Mouse (Mus musculus) limb, embryonic 13.5 days (tissue): ENCODE results near the gene Sh2d2a. TPM values are rescaled to one million over a fixed set of nuclear protein-coding genes. Genes with fewer than 3 reads are reported as not detected.
A peak's percentile ranks its signal among the peaks of the same experiment; 100 is the strongest.
"Not testable (repeated sequence)": the region's sequence is repeated elsewhere in the genome, so short reads cannot be mapped to it uniquely, and the experiment has no call there.

Source experiments
- ATAC-seq: fragments of 200-750 bp; cut with Nextera tagmentation; 2 replicates; pipeline ENCODE4 v1.8.0; 2017; ENCODE audit warnings: low read depth, moderate number of reproducible peaks, moderate TSS enrichment; ENCODE audit not compliant: low FRiP score
- H3K27ac ChIP-seq: fragments of 300-500 bp; sonication (generic); 2 replicates; pipeline ENCODE4 v1.5.1; 2015; ENCODE audit warnings: inconsistent platforms, mild to moderate bottlenecking, moderate library complexity
- H3K27me3 ChIP-seq: fragments of 300-500 bp; sonication (generic); 2 replicates; pipeline ENCODE4 v1.6.1; 2015; ENCODE audit warnings: mild to moderate bottlenecking, inconsistent platforms
- H3K36me3 ChIP-seq: fragments of 300-500 bp; sonication (generic); 2 replicates; pipeline ENCODE4 v1.6.1; 2015; ENCODE audit warnings: inconsistent platforms, mild to moderate bottlenecking, moderate library complexity
- H3K4me1 ChIP-seq: fragments of 300-500 bp; sonication (generic); 2 replicates; pipeline ENCODE4 v1.6.1; 2015; ENCODE audit warnings: inconsistent platforms
- H3K4me2 ChIP-seq: fragments of 300-500 bp; sonication (generic); replicated peaks from 2 replicates; pipeline ENCODE4 v1.6.1; 2015; ENCODE audit warnings: inconsistent platforms, mild to moderate bottlenecking, moderate library complexity
- H3K4me3 ChIP-seq: fragments of 300-500 bp; sonication (generic); 2 replicates; pipeline ENCODE4 v1.5.1; 2015; ENCODE audit warnings: moderate library complexity, mild to moderate bottlenecking, inconsistent platforms
- H3K9ac ChIP-seq: fragments of 300-500 bp; sonication (generic); 2 replicates; pipeline ENCODE4 v1.6.1; 2015; ENCODE audit warnings: mild to moderate bottlenecking, inconsistent platforms
- H3K9me3 ChIP-seq: fragments of 300-500 bp; sonication (generic); 2 replicates; pipeline ENCODE4 v1.6.1; 2016; ENCODE audit warnings: inconsistent platforms
- WGBS: fragments of 180-500 bp; shearing (Covaris S2); methylation state at CpG from one replicate; pipeline ENCODE4 v1.1.7; 2015; 5-methylcytosine and 5-hydroxymethylcytosine counted together
- polyA plus RNA-seq: library from polyadenylated mRNA; unstranded; fragments of >200 nt; fragmentation: Nextera tagmentation; extraction: Ambion mirVana; gene quantifications from 2 replicates; pipeline ENCODE4 v1.2.1, GENCODE M21; 2015

The Sh2d2a gene
- polyA plus RNA-seq, 1 experiment from 2014 or later = not detected

DNA sequence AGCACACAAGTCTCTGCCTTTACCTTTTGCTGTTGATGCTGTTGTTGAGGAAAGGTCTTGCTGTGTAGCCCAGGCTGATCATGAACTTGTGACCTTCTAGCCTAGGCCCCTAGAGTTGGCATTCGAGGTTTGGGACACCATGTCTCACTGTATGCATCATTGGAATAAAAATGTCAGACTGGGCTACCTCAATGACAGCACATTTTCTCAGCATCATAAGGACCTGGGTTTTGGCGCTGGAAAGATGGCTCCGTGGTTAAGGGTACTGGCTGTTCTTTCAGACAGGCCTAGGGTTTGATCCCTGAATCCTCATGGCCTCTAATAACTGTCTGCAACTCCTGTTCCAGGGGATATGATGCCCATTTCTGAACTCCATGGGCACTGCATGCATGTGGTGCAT is 53.2 kb downstream of the Sh2d2a start:
- ATAC-seq = no peak
- Histone ChIP-seq H3K9me3 (no peaks in the 10 kb centered on the region), H3K36me3 (no peaks in the 10 kb centered on the region), H3K27ac (no peak overlapping the region), H3K9ac (no peak overlapping the region), H3K27me3 (no peaks in the 10 kb centered on the region), H3K4me2 (no peak overlapping the region), H3K4me3 (no peak overlapping the region), H3K4me1 (no peaks in the 10 kb centered on the region)
- WGBS = 81% methylated on average over 3 of the region's 3 CpGs

GRCm38 (mm10) chr3:87901036-87901624 is 54.6 kb downstream of the Sh2d2a start:
- WGBS = 54% methylated on average over 1 of the region's 1 CpGs
- no peak overlapping the region for H3K9ac ChIP-seq
- no peaks in the 10 kb centered on the region for H3K9me3 ChIP-seq

DNA sequence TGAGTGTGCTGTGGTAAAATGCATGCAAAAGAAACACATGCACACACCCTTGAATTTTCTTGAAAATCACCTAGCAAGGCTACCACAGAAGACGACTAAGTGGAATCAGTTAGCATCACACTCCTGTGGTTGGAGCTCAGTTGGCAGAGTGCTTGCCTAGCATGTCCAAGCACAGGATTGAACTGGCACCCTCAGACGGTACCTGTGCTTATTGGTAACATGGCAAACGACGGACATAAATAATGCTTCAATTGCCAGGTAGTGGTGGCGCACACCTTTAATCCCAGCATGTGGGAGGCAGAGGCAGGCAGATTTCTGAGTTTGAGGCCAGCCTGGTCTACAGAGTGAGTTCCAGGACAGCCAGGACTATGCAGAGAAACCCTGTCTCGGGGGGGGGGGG is 55.4 kb downstream of the Sh2d2a start:
- not testable (repeated sequence) for H3K27me3 ChIP-seq
- WGBS = 80% methylated on average over 6 of the region's 6 CpGs

More at GRCm38 (mm10) chr3:87901036-87901624, 54.6 kb downstream of the Sh2d2a start:
- Histone ChIP-seq H3K4me1 (no peaks in the 10 kb centered on the region), H3K27ac (no peak overlapping the region), H3K36me3 (no peaks in the 10 kb centered on the region), H3K27me3 (no peaks in the 10 kb centered on the region), H3K4me2 (no peak overlapping the region), H3K4me3 (no peak overlapping the region)
- ATAC-seq = no peak

GRCm38 (mm10) chr3:87903821-87904220 is 57.3 kb downstream of the Sh2d2a start:
- Histone ChIP-seq H3K9me3 (no peaks in the 10 kb centered on the region), H3K27me3 (no peaks in the 10 kb centered on the region), H3K4me2 (no peak overlapping the region), H3K4me3 (no peak overlapping the region), H3K9ac (no peak overlapping the region; the same call in 1 of the 2 replicates), H3K4me1 (peaks cover 15% of the 10 kb centered on the region), H3K27ac (0 out of 2 replicates have a peak overlapping the region, but pooled peaks have one; percentile 44), H3K36me3 (no peaks in the 10 kb centered on the region)
- WGBS = 29% methylated on average over 5 of the region's 5 CpGs
- no peak for ATAC-seq

More for the DNA sequence above, 55.4 kb downstream of the Sh2d2a start:
- H3K27ac ChIP-seq, H3K9ac ChIP-seq, H3K4me2 ChIP-seq, H3K4me3 ChIP-seq, H3K9me3 ChIP-seq, ATAC-seq, H3K4me1 ChIP-seq, H3K36me3 ChIP-seq: not testable (repeated sequence)

Other genes with a start within 250 kb of the Sh2d2a start
- 16.0 and 18.8 TPM in 2 replicates for gene Arhgef11, start 229.2 kb upstream of the Sh2d2a start, polyA plus RNA-seq
- 0.36 and 0.61 TPM in 2 replicates for gene Lrrc71, start 98.1 kb upstream of the Sh2d2a start, polyA plus RNA-seq
- 2.6 and 2.7 TPM in 2 replicates for gene Ntrk1, start 51.6 kb upstream of the Sh2d2a start, polyA plus RNA-seq
- gene Insrr, start 49.8 kb upstream of the Sh2d2a start, polyA plus RNA-seq = 0.27 and 0.51 TPM in 2 replicates
- 18.2 and 20.4 TPM in 2 replicates for gene Pear1, start 22.4 kb upstream of the Sh2d2a start, polyA plus RNA-seq
- gene Prcc, start 38.9 kb downstream of the Sh2d2a start, polyA plus RNA-seq = 17.1 and 18.7 TPM in 2 replicates
- gene Hdgf, start 59.6 kb downstream of the Sh2d2a start, polyA plus RNA-seq = 205 and 221 TPM in 2 replicates
- 66.5 and 73.9 TPM in 2 replicates for gene Mrpl24, start 72.8 kb downstream of the Sh2d2a start, polyA plus RNA-seq
- 65.5 and 66.7 TPM in 2 replicates for gene Isg20l2, start 83.6 kb downstream of the Sh2d2a start, polyA plus RNA-seq
- gene Rrnad1, start 84.0 kb downstream of the Sh2d2a start, polyA plus RNA-seq = 22.3 and 23.6 TPM in 2 replicates
- 518 and 520 TPM in 2 replicates for gene Crabp2, start 101.9 kb downstream of the Sh2d2a start, polyA plus RNA-seq
- 30.5 and 32.8 TPM in 2 replicates for gene Nes, start 124.3 kb downstream of the Sh2d2a start, polyA plus RNA-seq
- 0.57 and 0.59 TPM in 2 replicates for gene Bcan, start 153.5 kb downstream of the Sh2d2a start, polyA plus RNA-seq
- 0.23 TPM in 1 of 2 replicates, not detected in the other for gene Hapln2, start 180.8 kb downstream of the Sh2d2a start, polyA plus RNA-seq
- 33.0 and 33.9 TPM in 2 replicates for gene Gpatch4, start 196.4 kb downstream of the Sh2d2a start, polyA plus RNA-seq
- gene Naxe, start 211.7 kb downstream of the Sh2d2a start, polyA plus RNA-seq = 209 and 222 TPM in 2 replicates
- not detected in 2 replicates for gene Ttc24, start 231.5 kb downstream of the Sh2d2a start, polyA plus RNA-seq
- gene Iqgap3, start 235.2 kb downstream of the Sh2d2a start, polyA plus RNA-seq = 19.5 and 20.6 TPM in 2 replicates